Mouse (Mus musculus) G1E (cell line): ENCODE data around the gene Carns1. TPM values are rescaled to one million over a fixed set of nuclear protein-coding genes. Genes with fewer than 3 reads are reported as not detected.
"Not testable (repeated sequence)": the region's sequence is repeated elsewhere in the genome, so short reads cannot be mapped to it uniquely, and the experiment has no call there.

Source experiments
- ATAC-seq: 2 replicates; pipeline ENCODE4 v1.8.0; 2016; ENCODE audit warnings: mild to moderate bottlenecking; ENCODE audit not compliant: insufficient number of reproducible peaks, poor library complexity, low FRiP score, severe bottlenecking; ENCODE audit errors: extremely low read depth
- DNase-seq: peaks from one replicate; pipeline ENCODE4 v3.0.0; 2012; ENCODE audit warnings: low spot score
- H3K27me3 ChIP-seq: 2 replicates; pipeline ENCODE4 v1.6.1; 2012; ENCODE audit warnings: mild to moderate bottlenecking, low read length, inconsistent platforms; ENCODE audit not compliant: insufficient read depth
- H3K36me3 ChIP-seq: replicated peaks from 2 replicates; pipeline ENCODE3; 2012; ENCODE audit warnings: mild to moderate bottlenecking, inconsistent platforms
- H3K4me1 ChIP-seq: 2 replicates; pipeline ENCODE4 v1.6.1; 2012; ENCODE audit warnings: low read depth, low read length, inconsistent platforms, mixed read lengths; ENCODE audit not compliant: insufficient read depth
- H3K4me3 ChIP-seq: 2 replicates; pipeline ENCODE4 v1.5.1; 2012; ENCODE audit warnings: low read depth, mild to moderate bottlenecking, inconsistent platforms, low read length, moderate library complexity, mixed read lengths
- H3K9me3 ChIP-seq: replicated peaks from 2 replicates; pipeline ENCODE4 v1.6.1; 2012; ENCODE audit warnings: inconsistent platforms
- CTCF ChIP-seq: IDR thresholded peaks from 2 replicates; pipeline ENCODE4 v1.5.1; 2012; ENCODE audit warnings: low read depth, low read length, inconsistent platforms, mixed read lengths
- GATA1 ChIP-seq: IDR thresholded peaks from 2 replicates; pipeline ENCODE4 v1.6.1; 2012; ENCODE audit warnings: borderline replicate concordance, low read length, inconsistent platforms, mixed read lengths
- GATA2 ChIP-seq: IDR thresholded peaks from 2 replicates; pipeline ENCODE4 v1.6.1; 2012; ENCODE audit warnings: low read depth, low read length, inconsistent platforms, borderline replicate concordance
- POLR2AphosphoS5 ChIP-seq: IDR thresholded peaks from 2 replicates; pipeline ENCODE4 v1.6.1; 2012; ENCODE audit warnings: low read depth, low read length, inconsistent platforms; ENCODE audit not compliant: insufficient replicate concordance
- TAL1 ChIP-seq: conservative IDR thresholded peaks from 2 replicates; pipeline ENCODE4 v1.6.1; 2012; ENCODE audit warnings: low read depth, low read length, inconsistent platforms, mixed read lengths
- polyA plus RNA-seq: library from polyadenylated mRNA; stranded (reverse); fragments of >175 nt; gene quantifications from 2 replicates; pipeline ENCODE4 v1.2.3, GENCODE M21; 2012
- total RNA-seq, 2 experiments: library from RNA; stranded (forward) in 1 of 2; stranded (reverse) in 1 of 2; fragments of 200-1000 nt in 1 of 2; fragments of >200 nt in 1 of 2; fragmentation: Nextera tagmentation in 1 of 2; gene quantifications; 2 replicates each; pipeline ENCODE4 v1.2.3; 2014 to 2017

Carns1 gene
- total and polyA plus RNA-seq, 3 experiments, result 0.48 to 1.2 (median 0.55) TPM

DNA sequence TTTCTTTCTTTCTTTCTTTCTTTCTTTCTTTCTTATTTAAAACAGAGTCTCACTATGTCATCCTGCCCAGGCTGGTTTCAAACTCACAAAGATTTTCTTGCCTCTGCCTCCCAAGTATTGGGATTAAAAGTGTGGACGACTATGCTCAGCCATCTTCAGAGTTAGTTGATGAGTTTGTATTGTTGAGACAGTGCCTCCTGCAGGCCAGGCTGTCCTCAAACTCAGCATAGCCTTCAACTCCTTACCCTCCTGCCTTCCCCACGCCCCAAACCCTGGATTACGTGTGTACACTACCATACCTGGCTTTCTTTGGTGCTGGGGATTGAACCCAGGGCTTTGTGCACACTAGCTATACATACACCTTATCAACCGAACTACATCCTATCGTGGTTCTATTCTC is 38.8 kb downstream of the Carns1 start:
- DNase-seq, result no peak
- H3K4me1 ChIP-seq, result peaks cover 11% of the 10 kb centered on the region

DNA sequence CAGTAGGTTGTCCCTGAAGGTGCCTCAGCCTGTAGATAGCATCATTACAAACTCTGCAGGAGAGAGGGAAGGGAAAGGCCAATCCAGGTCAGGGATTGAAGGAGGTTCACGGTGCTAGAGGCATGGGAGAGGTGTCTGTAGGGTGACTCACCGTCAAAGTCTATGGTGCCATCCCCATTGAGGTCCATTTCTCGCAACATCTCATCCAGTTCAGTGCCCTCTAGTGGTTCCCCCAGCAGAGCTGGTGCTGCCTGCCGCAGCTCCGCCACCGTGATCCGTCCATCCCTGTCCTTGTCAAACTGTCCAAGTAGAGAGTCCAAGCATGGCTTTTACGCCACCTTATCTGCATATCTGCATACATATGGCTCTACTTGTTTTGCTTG is 39.3 kb downstream of the Carns1 start:
- peaks cover 24% of the 10 kb centered on the region for H3K36me3 ChIP-seq
- not testable (repeated sequence) for H3K4me3 ChIP-seq

More for the DNA sequence above, 38.8 kb downstream of the Carns1 start:
- ATAC-seq, result no peak
- Histone ChIP-seq H3K27me3 (peaks cover 36% of the 10 kb centered on the region), H3K4me3 (no peak overlapping the region), H3K36me3 (peaks cover 19% of the 10 kb centered on the region), H3K9me3 (no peaks in the 10 kb centered on the region)
- TF ChIP-seq CTCF (no peak), GATA1 (no peak), POLR2AphosphoS5 (no peak), GATA2 (no peak), TAL1 (no peak)

DNA sequence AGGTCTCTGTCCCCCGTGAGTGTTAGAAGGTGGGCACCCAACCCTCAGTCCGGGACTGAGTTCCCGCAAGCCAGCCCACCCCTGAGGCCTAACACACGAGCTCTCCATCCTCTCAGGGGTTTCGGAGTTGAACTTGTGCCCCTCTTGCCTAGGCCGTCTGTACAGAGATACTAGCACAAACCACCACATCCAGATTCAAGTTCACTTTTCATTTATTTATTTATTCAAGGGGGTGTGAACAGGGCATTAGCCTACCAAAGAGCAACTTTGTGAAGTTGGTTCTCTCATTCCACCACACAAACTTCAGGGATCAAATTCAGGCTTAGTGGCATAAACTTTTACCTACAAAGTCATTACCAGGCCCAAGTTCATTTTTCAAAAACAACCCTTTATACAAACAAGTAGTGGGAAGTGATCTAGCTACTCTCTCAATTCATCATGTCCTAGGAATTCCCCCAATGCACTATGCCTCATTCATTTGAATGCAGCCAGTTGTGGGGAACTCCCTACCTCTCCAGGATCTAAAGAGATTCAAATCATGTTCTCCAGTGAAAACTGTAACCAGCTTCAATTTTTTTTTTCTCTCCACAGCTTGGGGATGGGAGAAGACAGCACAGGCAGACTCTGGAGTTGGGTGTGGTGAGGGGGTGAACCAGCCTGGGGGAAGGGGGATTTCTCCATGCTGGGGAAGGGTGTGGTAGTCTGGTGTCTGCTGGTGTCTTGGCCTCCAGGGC is 39.9 kb downstream of the Carns1 start:
- ATAC-seq, H3K4me3 ChIP-seq, DNase-seq, H3K9me3 ChIP-seq: not testable (repeated sequence)
- Histone ChIP-seq H3K36me3 (peaks cover 29% of the 10 kb centered on the region), H3K27me3 (peaks cover 27% of the 10 kb centered on the region), H3K4me1 (peaks cover 21% of the 10 kb centered on the region)

More for the DNA sequence above, 39.3 kb downstream of the Carns1 start:
- ATAC-seq, DNase-seq, H3K9me3 ChIP-seq: not testable (repeated sequence)
- H3K4me1 ChIP-seq, result peaks cover 16% of the 10 kb centered on the region
- peaks cover 32% of the 10 kb centered on the region for H3K27me3 ChIP-seq

DNA sequence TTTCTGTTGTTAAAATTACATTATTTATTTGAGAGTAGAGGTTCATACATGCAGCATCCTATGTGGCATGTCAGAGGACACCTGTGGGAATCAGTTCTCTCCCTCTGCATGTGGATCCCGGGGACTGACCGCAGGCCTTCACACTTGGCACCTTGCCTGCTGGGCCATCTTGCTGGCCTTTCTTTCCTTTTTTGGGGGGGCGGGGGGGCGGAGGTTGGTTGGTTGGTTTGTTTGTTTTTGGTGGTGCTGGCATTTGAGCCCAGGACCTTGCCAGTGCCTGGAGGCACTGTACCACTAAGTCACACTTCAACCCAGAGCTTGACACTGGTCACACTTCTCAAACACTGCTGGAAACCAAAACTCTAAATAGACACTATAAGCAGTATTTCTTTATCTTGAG is 40.9 kb downstream of the Carns1 start:
- H3K36me3 ChIP-seq, result peaks cover 40% of the 10 kb centered on the region
- no peaks in the 10 kb centered on the region for H3K9me3 ChIP-seq
- H3K27me3 ChIP-seq, result peaks cover 16% of the 10 kb centered on the region
- peaks cover 21% of the 10 kb centered on the region for H3K4me1 ChIP-seq
- H3K4me3 ChIP-seq, result no peak overlapping the region
- TF ChIP-seq GATA2, result no peak
- no peak for TF ChIP-seq TAL1
- no peak for TF ChIP-seq GATA1
- no peak for TF ChIP-seq CTCF
- TF ChIP-seq POLR2AphosphoS5, result no peak
- no peak for ATAC-seq
- no peak for DNase-seq

DNA sequence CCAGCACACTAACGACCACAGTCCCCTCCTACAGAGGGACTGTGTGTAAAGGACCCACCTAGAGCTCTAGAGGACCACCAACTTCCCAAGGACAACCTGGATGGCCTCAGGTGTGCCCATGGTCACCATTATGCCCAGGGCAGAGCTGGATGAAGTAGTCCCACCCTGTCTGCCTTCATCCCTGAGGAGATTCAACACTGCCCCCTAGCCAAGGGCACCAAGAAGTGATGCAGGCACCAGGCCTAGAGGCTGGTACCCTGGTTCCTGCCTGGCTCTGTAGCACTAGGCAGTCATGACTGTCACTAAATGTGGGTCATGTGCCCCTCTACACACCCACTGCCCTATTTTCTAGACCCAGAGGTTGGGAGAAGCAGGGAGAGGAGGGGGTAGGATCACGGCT is 43.5 kb downstream of the Carns1 start:
- DNase-seq, result no peak
- Histone ChIP-seq H3K4me3 (no peak overlapping the region), H3K9me3 (no peaks in the 10 kb centered on the region), H3K27me3 (no peaks in the 10 kb centered on the region), H3K4me1 (peaks cover 28% of the 10 kb centered on the region), H3K36me3 (peaks cover 62% of the 10 kb centered on the region)
- TF ChIP-seq CTCF (no peak), TAL1 (no peak), POLR2AphosphoS5 (no peak), GATA1 (no peak), GATA2 (no peak)
- no peak for ATAC-seq

DNA sequence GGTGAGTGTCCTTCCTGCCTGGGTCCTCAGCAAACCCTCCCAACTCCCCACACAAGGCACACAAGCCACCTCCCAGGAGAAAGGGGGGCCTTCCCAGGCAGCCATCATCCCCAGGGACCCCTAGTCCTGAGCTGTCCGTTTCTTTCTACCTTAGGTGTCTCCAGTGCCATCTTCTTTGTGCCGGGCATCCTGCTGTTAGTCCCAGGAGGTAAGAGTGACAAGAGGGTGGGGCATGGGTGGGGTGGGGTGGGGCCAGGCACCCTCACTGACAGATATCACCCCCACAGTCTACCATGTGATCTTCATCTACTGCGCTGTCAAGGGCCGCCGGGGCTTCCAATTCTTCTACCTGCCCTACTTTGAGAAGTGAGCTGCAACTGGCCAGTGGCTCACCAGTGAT is 44.2 kb downstream of the Carns1 start:
- Histone ChIP-seq H3K4me1 (peaks cover 32% of the 10 kb centered on the region), H3K4me3 (no peak overlapping the region; the same call in 1 of the 2 replicates), H3K9me3 (no peaks in the 10 kb centered on the region), H3K27me3 (no peaks in the 10 kb centered on the region), H3K36me3 (peaks cover 62% of the 10 kb centered on the region)
- ATAC-seq (no peak), DNase-seq (no peak)
- TF ChIP-seq GATA2, result no peak
- no peak for TF ChIP-seq CTCF
- TF ChIP-seq POLR2AphosphoS5, result no peak
- TF ChIP-seq GATA1, result no peak
- TF ChIP-seq TAL1, result no peak

DNA sequence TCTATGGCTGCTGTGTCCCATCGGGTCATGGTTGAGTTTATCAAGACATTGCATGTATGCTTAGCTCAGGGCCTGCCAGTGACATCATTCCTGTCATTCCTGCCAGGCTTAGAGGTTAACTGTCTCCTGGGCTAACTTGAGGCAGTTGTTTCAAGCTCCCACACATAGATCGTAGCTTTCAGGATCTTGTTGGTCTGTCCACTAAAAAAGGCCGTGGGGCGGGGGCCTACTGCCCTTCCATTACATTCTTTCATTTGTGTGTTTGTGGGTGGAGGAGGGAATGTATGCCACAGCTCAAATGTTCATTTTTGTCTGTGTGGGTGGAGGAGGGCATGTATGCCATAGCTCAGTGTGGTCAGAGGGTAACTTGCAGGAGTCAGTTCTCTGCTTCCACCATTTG is 45.2 kb downstream of the Carns1 start:
- Histone ChIP-seq H3K4me1 (peaks cover 30% of the 10 kb centered on the region), H3K4me3 (no peak overlapping the region), H3K9me3 (no peaks in the 10 kb centered on the region), H3K27me3 (no peaks in the 10 kb centered on the region), H3K36me3 (peaks cover 62% of the 10 kb centered on the region)
- ATAC-seq (no peak), DNase-seq (no peak)
- TF ChIP-seq POLR2AphosphoS5, result no peak
- no peak for TF ChIP-seq GATA1
- no peak for TF ChIP-seq CTCF
- no peak for TF ChIP-seq GATA2
- no peak for TF ChIP-seq TAL1
